Mouse (Mus musculus) CH12.LX (cell line): ENCODE measurements around the gene Tmem132c. TPM values are rescaled to one million over a fixed set of nuclear protein-coding genes. Genes with fewer than 3 reads are reported as not detected.

Experiments
- DNase-seq: peaks from one replicate; pipeline ENCODE4 v3.0.0-alpha.2; 2013; ENCODE audit errors: extremely low read depth
- H3K27ac ChIP-seq: 2 replicates; pipeline ENCODE4 v1.5.1; 2012; ENCODE audit warnings: low read depth, mild to moderate bottlenecking, control low read depth, moderate library complexity; ENCODE audit not compliant: insufficient read depth
- H3K27me3 ChIP-seq: replicated peaks from 2 replicates; pipeline ENCODE3; 2012; ENCODE audit warnings: inconsistent platforms
- H3K36me3 ChIP-seq, 2 experiments: replicated peaks in 1 of 2; 2 replicates each; pipeline versions ENCODE3 to v1.6.1; 2012; ENCODE audit warnings: inconsistent platforms in 1 of 2, low read length in 1 of 2, mild to moderate bottlenecking in 1 of 2, mixed read lengths in 1 of 2, moderate library complexity in 1 of 2; ENCODE audit not compliant: control insufficient read depth in 1 of 2, insufficient read depth in 1 of 2
- H3K4me1 ChIP-seq, 2 experiments: 2 replicates each; pipeline ENCODE4 v1.6.1; 2012; ENCODE audit warnings: inconsistent platforms in 1 of 2, moderate library complexity in 1 of 2; ENCODE audit not compliant: insufficient read depth in 2 of 2, control insufficient read depth in 1 of 2
- H3K4me2 ChIP-seq: 2 replicates; pipeline ENCODE4 v1.6.1; 2012; ENCODE audit warnings: low read depth, mild to moderate bottlenecking, control low read depth; ENCODE audit not compliant: poor library complexity, insufficient read depth, severe bottlenecking
- H3K4me3 ChIP-seq, 3 experiments: fragments of 150-350 bp in 1 of 3; sonication (generic) in 1 of 3; replicated peaks in 1 of 3; 2 replicates each; pipeline versions ENCODE3 to v1.5.1; 2011 to 2012; ENCODE audit warnings: low read depth in 2 of 3, low read length in 2 of 3, mild to moderate bottlenecking in 2 of 3, moderate library complexity in 2 of 3, control low read depth in 1 of 3, improper control_type of control experiment in 1 of 3, inconsistent platforms in 1 of 3, mixed read lengths in 1 of 3; ENCODE audit not compliant: poor library complexity in 1 of 3
- H3K79me2 ChIP-seq: replicated peaks from 2 replicates; pipeline ENCODE4 v1.6.1; 2012; ENCODE audit warnings: mild to moderate bottlenecking, moderate library complexity; ENCODE audit not compliant: control insufficient read depth, poor library complexity, insufficient read depth, severe bottlenecking; ENCODE audit errors: extremely low read depth
- H3K9ac ChIP-seq: 2 replicates; pipeline ENCODE4 v1.6.1; 2012; ENCODE audit warnings: low read depth, mild to moderate bottlenecking, control low read depth, moderate library complexity; ENCODE audit not compliant: insufficient read depth
- H3K9me3 ChIP-seq: replicated peaks from 2 replicates; pipeline ENCODE3; 2012; ENCODE audit warnings: low read length, inconsistent platforms, mixed read lengths
- BHLHE40 ChIP-seq: IDR thresholded peaks from 2 replicates; pipeline ENCODE4 v1.6.1; 2011; ENCODE audit warnings: mild to moderate bottlenecking, low read depth, low read length, improper control_type of control experiment
- CHD1 ChIP-seq: IDR thresholded peaks from 2 replicates; pipeline ENCODE4 v1.6.1; 2012; ENCODE audit warnings: low read depth, low read length, improper control_type of control experiment, inconsistent platforms
- ETS1 ChIP-seq: conservative IDR thresholded peaks from 2 replicates; pipeline ENCODE4 v1.6.1; 2012; ENCODE audit warnings: low read depth, mild to moderate bottlenecking, inconsistent platforms, low read length, improper control_type of control experiment, moderate library complexity
- GABPA ChIP-seq: IDR thresholded peaks from 2 replicates; pipeline ENCODE4 v1.6.1; 2012; ENCODE audit warnings: low read depth, low read length, improper control_type of control experiment, inconsistent platforms; ENCODE audit not compliant: insufficient replicate concordance
- JUN ChIP-seq: IDR thresholded peaks from 2 replicates; pipeline ENCODE4 v1.6.1; 2011; ENCODE audit warnings: low read depth, mild to moderate bottlenecking, low read length, improper control_type of control experiment, moderate library complexity; ENCODE audit not compliant: insufficient read depth
- MYC ChIP-seq: IDR thresholded peaks from 2 replicates; pipeline ENCODE4 v1.6.1; 2011; ENCODE audit warnings: low read depth, mild to moderate bottlenecking, improper control_type of control experiment, low read length
- NELFE ChIP-seq: IDR thresholded peaks from 2 replicates; pipeline ENCODE4 v1.6.1; 2011; ENCODE audit warnings: low read depth, low read length, improper control_type of control experiment
- NRF1 ChIP-seq: IDR thresholded peaks from 2 replicates; pipeline ENCODE4 v1.6.1; 2014; ENCODE audit warnings: low read depth, mild to moderate bottlenecking, inconsistent platforms, low read length, improper control_type of control experiment, moderate library complexity
- PAX5 ChIP-seq: IDR thresholded peaks from 2 replicates; pipeline ENCODE4 v1.6.1; 2012; ENCODE audit warnings: low read length, inconsistent platforms, mixed read lengths
- POLR2AphosphoS2 ChIP-seq: IDR thresholded peaks from 2 replicates; pipeline ENCODE4 v1.6.1; 2011; ENCODE audit warnings: low read depth, low read length, improper control_type of control experiment
- RAD21 ChIP-seq: IDR thresholded peaks from 2 replicates; pipeline ENCODE4 v1.6.1; 2011; ENCODE audit warnings: low read depth, mild to moderate bottlenecking, low read length, improper control_type of control experiment, moderate library complexity
- TBP ChIP-seq: conservative IDR thresholded peaks from 2 replicates; pipeline ENCODE4 v1.6.1; 2011; ENCODE audit warnings: low read depth, low read length, improper control_type of control experiment
- TCF12 ChIP-seq: IDR thresholded peaks from 2 replicates; pipeline ENCODE4 v1.6.1; 2014; ENCODE audit warnings: low read depth, mild to moderate bottlenecking, inconsistent platforms, low read length, improper control_type of control experiment
- USF2 ChIP-seq: conservative IDR thresholded peaks from 2 replicates; pipeline ENCODE4 v1.6.1; 2011; ENCODE audit warnings: low read depth, low read length, improper control_type of control experiment
- ZKSCAN1 ChIP-seq: IDR thresholded peaks from 2 replicates; pipeline ENCODE4 v1.6.1; 2012; ENCODE audit warnings: low read depth, inconsistent platforms, low read length, improper control_type of control experiment, borderline replicate concordance
- dilution Hi-C: fragments of 300-500 bp; cut with MboI; formaldehyde crosslinking; loops from 2 replicates; pipeline ENCODE4 v1.14.3; 2020; ENCODE audit warnings: low sequenced_read_pairs; ENCODE audit not compliant: extremely low pct_unique_long_range_greater_than_20kb, extremely low pct_ligation_motif_present
- in situ Hi-C: fragments of 300-500 bp; cut with MboI; formaldehyde crosslinking; loops from 3 replicates; pipeline ENCODE4 v1.14.3; 2019; ENCODE audit warnings: low sequenced_read_pairs, low pct_ligation_motif_present, low pct_unique_long_range_greater_than_20kb, mixed read lengths
- polyA plus RNA-seq: library from polyadenylated mRNA; unstranded; fragments of >175 nt; gene quantifications from 2 replicates; pipeline ENCODE4 v1.2.1, GENCODE M21; 2012; ENCODE audit warnings: low read depth; ENCODE audit not compliant: insufficient read length
- total RNA-seq, 2 experiments: library from RNA; depleted of rRNA; stranded (reverse); fragments of 300-350 nt in 1 of 2; fragments of >200 nt in 1 of 2; gene quantifications; 2 replicates each; pipeline ENCODE4 v1.2.3; 2012 to 2014

Tmem132c gene
- total and polyA plus RNA-seq, 3 experiments, result not detected

- Histone ChIP-seq H3K36me3 (no peaks in the 10 kb centered on the region), H3K4me2 (no peak overlapping the region), H3K9ac (no peak overlapping the region), H3K27me3 (no peaks in the 10 kb centered on the region), H3K79me2 (no peaks in the 10 kb centered on the region), H3K27ac (no peak overlapping the region), H3K4me3 (no peak overlapping the region), H3K9me3 (peaks cover 74% of the 10 kb centered on the region), H3K4me1 (no peaks in the 10 kb centered on the region)
- dilution Hi-C loops, result no loop called here
- in situ Hi-C loops, result no loop called here
- TF ChIP-seq JUN (no peak), POLR2AphosphoS2 (no peak), PAX5 (no peak), MYC (no peak), TBP (no peak)
- no peak for DNase-seq
Observed at GRCm38 (mm10) chr5:127527344-127527974, 285.9 kb downstream of the Tmem132c start.

- peaks cover 47% of the 10 kb centered on the region for H3K9me3 ChIP-seq
- H3K27me3 ChIP-seq, result no peaks in the 10 kb centered on the region
- H3K4me2 ChIP-seq, result no peak overlapping the region
- TF ChIP-seq NELFE (no peak), USF2 (no peak), GABPA (no peak), CHD1 (no peak), JUN (no peak)
- H3K4me1 ChIP-seq, result no peaks in the 10 kb centered on the region
- H3K9ac ChIP-seq, result no peak overlapping the region
- H3K36me3 ChIP-seq, result no peaks in the 10 kb centered on the region
- in situ Hi-C loops (no loop called here), dilution Hi-C loops (no loop called here)
- no peaks in the 10 kb centered on the region for H3K79me2 ChIP-seq
- H3K27ac ChIP-seq, result no peak overlapping the region
- no peak overlapping the region for H3K4me3 ChIP-seq
- DNase-seq, result no peak
Observed at GRCm38 (mm10) chr5:127537508-127537907, 295.9 kb downstream of the Tmem132c start.

GRCm38 (mm10) chr5:127546585-127546991 is 305.0 kb downstream of the Tmem132c start:
- Histone ChIP-seq H3K4me3 (no peak overlapping the region), H3K9me3 (peaks cover 84% of the 10 kb centered on the region), H3K4me2 (no peak overlapping the region), H3K36me3 (no peaks in the 10 kb centered on the region), H3K4me1 (no peaks in the 10 kb centered on the region), H3K27ac (no peak overlapping the region), H3K79me2 (no peaks in the 10 kb centered on the region), H3K27me3 (no peaks in the 10 kb centered on the region), H3K9ac (no peak overlapping the region)
- TF ChIP-seq NRF1, result no peak
- TF ChIP-seq TCF12, result no peak
- TF ChIP-seq RAD21, result no peak
- no peak for TF ChIP-seq ZKSCAN1
- TF ChIP-seq ETS1, result no peak
- TF ChIP-seq BHLHE40, result no peak
- in situ Hi-C loops (no loop called here), dilution Hi-C loops (no loop called here)
- no peak for DNase-seq
